Mouse (Mus musculus): Measurements from ENCODE around the gene Ptbp1.
A peak's percentile ranks its signal among the peaks of the same experiment; 100 is the strongest.

The Ptbp1 gene

GRCm38 (mm10) chr10:79832786-79833181 is 21.4 kb upstream of the Ptbp1 start:
- DNase-seq (ENCODE audit: low read depth, low spot score) = no peak

- DNase-seq (ENCODE audit: low read depth, low spot score) = peak; percentile 77
Measured at GRCm38 (mm10) chr10:79834769-79835398, 19.3 kb upstream of the Ptbp1 start.

- DNase-seq (ENCODE audit: low read depth, low spot score) = no peak
Measured at GRCm38 (mm10) chr10:79836918-79837317, 17.3 kb upstream of the Ptbp1 start.

- DNase-seq (ENCODE audit: low read depth, low spot score) = no peak
Measured at GRCm38 (mm10) chr10:79838151-79838550, 16.1 kb upstream of the Ptbp1 start.

- no peak for DNase-seq (ENCODE audit: low read depth, low spot score)
Measured at GRCm38 (mm10) chr10:79840091-79840490, 14.1 kb upstream of the Ptbp1 start.

GRCm38 (mm10) chr10:79840644-79841551 is 13.3 kb upstream of the Ptbp1 start:
- DNase-seq (ENCODE audit: low read depth, low spot score) = peak; percentile 19

- no peak for DNase-seq (ENCODE audit: low read depth, low spot score)
Measured at GRCm38 (mm10) chr10:79842322-79842721, 11.9 kb upstream of the Ptbp1 start.

GRCm38 (mm10) chr10:79843476-79843875 is 10.8 kb upstream of the Ptbp1 start:
- no peak for DNase-seq (ENCODE audit: low read depth, low spot score)

GRCm38 (mm10) chr10:79846553-79846952 is 7.7 kb upstream of the Ptbp1 start:
- DNase-seq (ENCODE audit: low read depth, low spot score) = no peak

GRCm38 (mm10) chr10:79849941-79850628 is 4.1 kb upstream of the Ptbp1 start:
- DNase-seq (ENCODE audit: low read depth, low spot score) = peak; percentile 52

- no peak for DNase-seq (ENCODE audit: low read depth, low spot score)
Measured at GRCm38 (mm10) chr10:79851653-79852052, 2.6 kb upstream of the Ptbp1 start.

GRCm38 (mm10) chr10:79852107-79852789 is 2.0 kb upstream of the Ptbp1 start:
- DNase-seq (ENCODE audit: low read depth, low spot score) = peak; percentile 46

GRCm38 (mm10) chr10:79852827-79853226 is 1.4 kb upstream of the Ptbp1 start:
- DNase-seq (ENCODE audit: low read depth, low spot score) = no peak

GRCm38 (mm10) chr10:79853392-79853791 is 835 bp upstream of the Ptbp1 start:
- peak; percentile 68 for DNase-seq (ENCODE audit: low read depth, low spot score)

GRCm38 (mm10) chr10:79854801-79855541 is 744 bp downstream of the Ptbp1 start:
- DNase-seq (ENCODE audit: low read depth, low spot score) = peak; percentile 88

- peak; percentile 63 for DNase-seq (ENCODE audit: low read depth, low spot score)
Measured at GRCm38 (mm10) chr10:79855558-79856184, 1.4 kb downstream of the Ptbp1 start.

GRCm38 (mm10) chr10:79856280-79856679 is 2.1 kb downstream of the Ptbp1 start:
- DNase-seq (ENCODE audit: low read depth, low spot score) = no peak

GRCm38 (mm10) chr10:79856704-79857451 is 2.7 kb downstream of the Ptbp1 start:
- DNase-seq (ENCODE audit: low read depth, low spot score) = peak; percentile 18

GRCm38 (mm10) chr10:79857452-79857811 is 3.2 kb downstream of the Ptbp1 start:
- DNase-seq (ENCODE audit: low read depth, low spot score) = peak; percentile 75

GRCm38 (mm10) chr10:79857894-79858293 is 3.7 kb downstream of the Ptbp1 start:
- no peak for DNase-seq (ENCODE audit: low read depth, low spot score)
